Mouse (Mus musculus): ENCODE results near the gene Lrrfip1.

- TF ChIP-seq MAFK (IDR thresholded peaks at IDR 0.05; ENCODE audit: insufficient read depth, low read depth, low read length) (no peak), HCFC1 (IDR thresholded peaks at IDR 0.05; ENCODE audit: borderline replicate concordance, insufficient read depth, low read length) (no peak), ZC3H11A (IDR thresholded peaks at IDR 0.05; ENCODE audit: borderline replicate concordance, low read depth, low read length) (no peak), CHD2 (IDR thresholded peaks at IDR 0.05; ENCODE audit: low read depth, low read length) (no peak), ZNF384 (IDR thresholded peaks at IDR 0.05; ENCODE audit: low read depth, low read length) (no peak)
Observed at GRCm38 (mm10) chr1:91017111-91017758, 18.7 kb downstream of the Lrrfip1 start.

Data from ES-E14 (cell line).